Mouse (Mus musculus) CH12.LX (cell line): ENCODE measurements around the gene Eps15l1. TPM values are rescaled to one million over a fixed set of nuclear protein-coding genes. Genes with fewer than 3 reads are reported as not detected.

Source experiments
- DNase-seq: peaks from one replicate; pipeline ENCODE4 v3.0.0-alpha.2; 2013; ENCODE audit errors: extremely low read depth
- H3K27ac ChIP-seq: 2 replicates; pipeline ENCODE4 v1.5.1; 2012; ENCODE audit warnings: low read depth, mild to moderate bottlenecking, control low read depth, moderate library complexity; ENCODE audit not compliant: insufficient read depth
- H3K27me3 ChIP-seq: replicated peaks from 2 replicates; pipeline ENCODE3; 2012; ENCODE audit warnings: inconsistent platforms
- H3K36me3 ChIP-seq, 2 experiments: replicated peaks in 1 of 2; 2 replicates each; pipeline versions ENCODE3 to v1.6.1; 2012; ENCODE audit warnings: inconsistent platforms in 1 of 2, low read length in 1 of 2, mild to moderate bottlenecking in 1 of 2, mixed read lengths in 1 of 2, moderate library complexity in 1 of 2; ENCODE audit not compliant: control insufficient read depth in 1 of 2, insufficient read depth in 1 of 2
- H3K4me1 ChIP-seq, 2 experiments: 2 replicates each; pipeline ENCODE4 v1.6.1; 2012; ENCODE audit warnings: inconsistent platforms in 1 of 2, moderate library complexity in 1 of 2; ENCODE audit not compliant: insufficient read depth in 2 of 2, control insufficient read depth in 1 of 2
- H3K4me2 ChIP-seq: 2 replicates; pipeline ENCODE4 v1.6.1; 2012; ENCODE audit warnings: low read depth, mild to moderate bottlenecking, control low read depth; ENCODE audit not compliant: poor library complexity, insufficient read depth, severe bottlenecking
- H3K4me3 ChIP-seq, 3 experiments: fragments of 150-350 bp in 1 of 3; sonication (generic) in 1 of 3; replicated peaks in 1 of 3; 2 replicates each; pipeline versions ENCODE3 to v1.5.1; 2011 to 2012; ENCODE audit warnings: low read depth in 2 of 3, low read length in 2 of 3, mild to moderate bottlenecking in 2 of 3, moderate library complexity in 2 of 3, control low read depth in 1 of 3, improper control_type of control experiment in 1 of 3, inconsistent platforms in 1 of 3, mixed read lengths in 1 of 3; ENCODE audit not compliant: poor library complexity in 1 of 3
- H3K79me2 ChIP-seq: replicated peaks from 2 replicates; pipeline ENCODE4 v1.6.1; 2012; ENCODE audit warnings: mild to moderate bottlenecking, moderate library complexity; ENCODE audit not compliant: control insufficient read depth, poor library complexity, insufficient read depth, severe bottlenecking; ENCODE audit errors: extremely low read depth
- H3K9ac ChIP-seq: 2 replicates; pipeline ENCODE4 v1.6.1; 2012; ENCODE audit warnings: low read depth, mild to moderate bottlenecking, control low read depth, moderate library complexity; ENCODE audit not compliant: insufficient read depth
- H3K9me3 ChIP-seq: replicated peaks from 2 replicates; pipeline ENCODE3; 2012; ENCODE audit warnings: low read length, inconsistent platforms, mixed read lengths
- BHLHE40 ChIP-seq: IDR thresholded peaks from 2 replicates; pipeline ENCODE4 v1.6.1; 2011; ENCODE audit warnings: mild to moderate bottlenecking, low read depth, low read length, improper control_type of control experiment
- CHD1 ChIP-seq: IDR thresholded peaks from 2 replicates; pipeline ENCODE4 v1.6.1; 2012; ENCODE audit warnings: low read depth, low read length, improper control_type of control experiment, inconsistent platforms
- CHD2 ChIP-seq: IDR thresholded peaks from 2 replicates; pipeline ENCODE4 v1.6.1; 2011; ENCODE audit warnings: low read length, improper control_type of control experiment
- ELF1 ChIP-seq: IDR thresholded peaks from 2 replicates; pipeline ENCODE4 v1.6.1; 2014; ENCODE audit warnings: low read depth, mild to moderate bottlenecking, inconsistent platforms, low read length, improper control_type of control experiment
- ETS1 ChIP-seq: conservative IDR thresholded peaks from 2 replicates; pipeline ENCODE4 v1.6.1; 2012; ENCODE audit warnings: low read depth, mild to moderate bottlenecking, inconsistent platforms, low read length, improper control_type of control experiment, moderate library complexity
- IRF4 ChIP-seq: IDR thresholded peaks from 2 replicates; pipeline ENCODE4 v1.6.1; 2014; ENCODE audit warnings: low read depth, mild to moderate bottlenecking, inconsistent platforms, low read length, improper control_type of control experiment
- JUN ChIP-seq: IDR thresholded peaks from 2 replicates; pipeline ENCODE4 v1.6.1; 2011; ENCODE audit warnings: low read depth, mild to moderate bottlenecking, low read length, improper control_type of control experiment, moderate library complexity; ENCODE audit not compliant: insufficient read depth
- KAT2A ChIP-seq: IDR thresholded peaks from 2 replicates; pipeline ENCODE4 v1.6.1; 2012; ENCODE audit warnings: low read length, improper control_type of control experiment, inconsistent platforms; ENCODE audit not compliant: insufficient replicate concordance
- MAFK ChIP-seq: IDR thresholded peaks from 2 replicates; pipeline ENCODE4 v1.6.1; 2011; ENCODE audit warnings: low read length, improper control_type of control experiment; ENCODE audit not compliant: insufficient replicate concordance
- MEF2A ChIP-seq: IDR thresholded peaks from 2 replicates; pipeline ENCODE4 v1.6.1; 2014; ENCODE audit warnings: low read depth, mild to moderate bottlenecking, inconsistent platforms, low read length, improper control_type of control experiment, borderline replicate concordance
- MXI1 ChIP-seq: IDR thresholded peaks from 2 replicates; pipeline ENCODE4 v1.6.1; 2011; ENCODE audit warnings: mild to moderate bottlenecking, low read depth, low read length, improper control_type of control experiment
- MYC ChIP-seq: IDR thresholded peaks from 2 replicates; pipeline ENCODE4 v1.6.1; 2011; ENCODE audit warnings: low read depth, mild to moderate bottlenecking, improper control_type of control experiment, low read length
- NELFE ChIP-seq: IDR thresholded peaks from 2 replicates; pipeline ENCODE4 v1.6.1; 2011; ENCODE audit warnings: low read depth, low read length, improper control_type of control experiment
- NRF1 ChIP-seq: IDR thresholded peaks from 2 replicates; pipeline ENCODE4 v1.6.1; 2014; ENCODE audit warnings: low read depth, mild to moderate bottlenecking, inconsistent platforms, low read length, improper control_type of control experiment, moderate library complexity
- PAX5 ChIP-seq: IDR thresholded peaks from 2 replicates; pipeline ENCODE4 v1.6.1; 2012; ENCODE audit warnings: low read length, inconsistent platforms, mixed read lengths
- POLR2A ChIP-seq: IDR thresholded peaks from 2 replicates; pipeline ENCODE4 v1.6.1; 2011; ENCODE audit warnings: low read depth, mild to moderate bottlenecking, improper control_type of control experiment, low read length
- RAD21 ChIP-seq: IDR thresholded peaks from 2 replicates; pipeline ENCODE4 v1.6.1; 2011; ENCODE audit warnings: low read depth, mild to moderate bottlenecking, low read length, improper control_type of control experiment, moderate library complexity
- RCOR1 ChIP-seq: conservative IDR thresholded peaks from 2 replicates; pipeline ENCODE4 v1.6.1; 2012; ENCODE audit warnings: low read depth, mild to moderate bottlenecking, inconsistent platforms, low read length, improper control_type of control experiment
- TBP ChIP-seq: conservative IDR thresholded peaks from 2 replicates; pipeline ENCODE4 v1.6.1; 2011; ENCODE audit warnings: low read depth, low read length, improper control_type of control experiment
- TCF12 ChIP-seq: IDR thresholded peaks from 2 replicates; pipeline ENCODE4 v1.6.1; 2014; ENCODE audit warnings: low read depth, mild to moderate bottlenecking, inconsistent platforms, low read length, improper control_type of control experiment
- UBTF ChIP-seq: IDR thresholded peaks from 2 replicates; pipeline ENCODE4 v1.6.1; 2012; ENCODE audit warnings: low read depth, mild to moderate bottlenecking, inconsistent platforms, low read length, improper control_type of control experiment, moderate library complexity
- USF1 ChIP-seq: IDR thresholded peaks from 2 replicates; pipeline ENCODE4 v1.6.1; 2014; ENCODE audit warnings: low read depth, mild to moderate bottlenecking, inconsistent platforms, low read length, improper control_type of control experiment
- USF2 ChIP-seq: conservative IDR thresholded peaks from 2 replicates; pipeline ENCODE4 v1.6.1; 2011; ENCODE audit warnings: low read depth, low read length, improper control_type of control experiment
- ZC3H11A ChIP-seq: IDR thresholded peaks from 2 replicates; pipeline ENCODE4 v1.6.1; 2012; ENCODE audit warnings: low read depth, mild to moderate bottlenecking, inconsistent platforms, low read length, improper control_type of control experiment
- ZKSCAN1 ChIP-seq: IDR thresholded peaks from 2 replicates; pipeline ENCODE4 v1.6.1; 2012; ENCODE audit warnings: low read depth, inconsistent platforms, low read length, improper control_type of control experiment, borderline replicate concordance
- ZNF384 ChIP-seq: IDR thresholded peaks from 2 replicates; pipeline ENCODE4 v1.6.1; 2012; ENCODE audit warnings: low read depth, low read length, improper control_type of control experiment, inconsistent platforms
- dilution Hi-C: fragments of 300-500 bp; cut with MboI; formaldehyde crosslinking; loops from 2 replicates; pipeline ENCODE4 v1.14.3; 2020; ENCODE audit warnings: low sequenced_read_pairs; ENCODE audit not compliant: extremely low pct_unique_long_range_greater_than_20kb, extremely low pct_ligation_motif_present
- in situ Hi-C: fragments of 300-500 bp; cut with MboI; formaldehyde crosslinking; loops from 3 replicates; pipeline ENCODE4 v1.14.3; 2019; ENCODE audit warnings: low sequenced_read_pairs, low pct_ligation_motif_present, low pct_unique_long_range_greater_than_20kb, mixed read lengths
- polyA plus RNA-seq: library from polyadenylated mRNA; unstranded; fragments of >175 nt; gene quantifications from 2 replicates; pipeline ENCODE4 v1.2.1, GENCODE M21; 2012; ENCODE audit warnings: low read depth; ENCODE audit not compliant: insufficient read length
- total RNA-seq, 2 experiments: library from RNA; depleted of rRNA; stranded (reverse); fragments of 300-350 nt in 1 of 2; fragments of >200 nt in 1 of 2; gene quantifications; 2 replicates each; pipeline ENCODE4 v1.2.3; 2012 to 2014

The Eps15l1 gene
- total and polyA plus RNA-seq, 3 experiments, result 21.7 to 49.4 (median 25.6) TPM

GRCm38 (mm10) chr8:72469243-72469642, 48.0 kb upstream of the Eps15l1 start:
- Histone ChIP-seq H3K79me2 (peaks cover 17% of the 10 kb centered on the region), H3K9me3 (no peaks in the 10 kb centered on the region), H3K36me3 (peaks cover 85 to 90% of the 10 kb centered on the region in 2 experiments), H3K9ac (no peak overlapping the region), H3K4me2 (no peak overlapping the region), H3K27me3 (no peaks in the 10 kb centered on the region), H3K27ac (no peak overlapping the region), H3K4me3 (no peak overlapping the region), H3K4me1 (peaks cover 17 to 44% of the 10 kb centered on the region in 2 experiments)
- dilution Hi-C loops, result no loop called here
- DNase-seq, result no peak
- in situ Hi-C loops, result no loop called here
- TF ChIP-seq NELFE (no peak), UBTF (no peak), RAD21 (no peak), CHD1 (no peak), JUN (no peak), NRF1 (no peak), POLR2A (no peak), MYC (no peak), RCOR1 (no peak), ETS1 (no peak), ZKSCAN1 (no peak), BHLHE40 (no peak), ZNF384 (no peak), IRF4 (no peak), TBP (no peak), TCF12 (no peak)

- Histone ChIP-seq H3K9me3 (no peaks in the 10 kb centered on the region), H3K9ac (no peak overlapping the region), H3K4me3 (no peak overlapping the region), H3K36me3 (peaks cover 97 to 99% of the 10 kb centered on the region in 2 experiments), H3K27ac (no peak overlapping the region), H3K4me1 (peaks cover 5 to 15% of the 10 kb centered on the region in 2 experiments; a peak in 3 of 4 replicates), H3K27me3 (no peaks in the 10 kb centered on the region), H3K4me2 (no peak overlapping the region), H3K79me2 (no peaks in the 10 kb centered on the region)
- no peak for DNase-seq
- in situ Hi-C loops, result no loop called here
- TF ChIP-seq KAT2A (no peak), POLR2A (no peak), PAX5 (no peak), IRF4 (no peak), TCF12 (no peak), NELFE (no peak), ZC3H11A (no peak), USF1 (no peak), CHD2 (no peak), MAFK (no peak), USF2 (no peak), BHLHE40 (no peak), MEF2A (no peak), MXI1 (no peak), ELF1 (no peak)
- dilution Hi-C loops, result no loop called here
Observed at GRCm38 (mm10) chr8:72464211-72464610, 43.0 kb upstream of the Eps15l1 start.
